Mouse (Mus musculus): Measurements from ENCODE around the gene H3f3b.

DNA sequence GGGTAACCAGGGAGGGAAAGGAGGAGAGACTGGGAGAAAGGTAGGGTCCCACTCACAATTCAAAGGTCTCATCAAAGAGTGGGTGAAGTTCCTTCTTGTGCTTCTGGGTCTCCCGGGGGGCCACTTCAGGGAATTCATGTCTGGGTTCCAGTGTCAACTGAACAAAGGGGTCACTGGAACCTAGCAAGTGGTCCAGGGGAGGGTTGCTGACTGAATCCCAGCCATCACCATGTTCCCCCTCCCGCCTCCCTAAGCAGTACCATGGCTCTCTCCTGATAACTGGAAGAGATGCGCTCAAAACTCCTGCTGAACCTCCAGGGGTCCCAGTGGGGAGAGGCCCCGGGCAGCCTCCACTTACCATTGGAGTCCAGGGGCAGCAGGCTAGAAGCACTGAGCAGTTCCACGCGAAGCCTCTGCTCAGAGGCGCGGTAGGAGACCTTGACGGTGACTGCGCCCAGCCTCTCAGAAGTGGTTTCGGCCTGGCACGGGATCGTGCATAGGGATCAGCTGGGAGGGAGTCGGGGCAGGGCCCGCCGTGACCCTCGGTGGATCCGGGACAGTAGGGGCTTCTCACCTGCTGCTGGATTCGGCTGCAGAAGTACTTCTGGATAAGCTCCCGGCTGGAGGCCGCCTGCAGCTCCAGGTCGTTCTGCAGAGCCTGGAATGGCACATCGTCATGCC lies 36.6 kb upstream of the H3f3b start:
- TF ChIP-seq CTCF (conservative IDR thresholded peaks at IDR 0.05; ENCODE audit: low read length) (no peak), POU5F1 (IDR thresholded peaks at IDR 0.05; ENCODE audit: borderline replicate concordance, low read length) (no peak), NANOG (IDR thresholded peaks at IDR 0.05; ENCODE audit: borderline replicate concordance, low read length) (no peak)
